Mouse (Mus musculus) hindbrain, postnatal 0 days (tissue): Measurements from ENCODE around the gene Caskin2. TPM values are rescaled to one million over a fixed set of nuclear protein-coding genes. Genes with fewer than 3 reads are reported as not detected.
A peak's percentile ranks its signal among the peaks of the same experiment; 100 is the strongest.

Experiments used
- ATAC-seq: fragments of 200-750 bp; cut with Nextera tagmentation; 2 replicates; pipeline ENCODE4 v1.8.0; 2017; ENCODE audit warnings: mild to moderate bottlenecking, moderate TSS enrichment, moderate library complexity
- DNase-seq: peaks from one replicate; pipeline ENCODE4 v3.0.0-alpha.2; 2015; ENCODE audit warnings: low spot score
- H3K27ac ChIP-seq: fragments of 300-500 bp; sonication (generic); 2 replicates; pipeline ENCODE4 v1.5.1; 2014; ENCODE audit warnings: mild to moderate bottlenecking
- H3K27me3 ChIP-seq: fragments of 300-500 bp; sonication (generic); 2 replicates; pipeline ENCODE4 v1.6.1; 2014; ENCODE audit warnings: low read length, mixed read lengths; ENCODE audit not compliant: insufficient read depth
- H3K36me3 ChIP-seq: fragments of 300-500 bp; sonication (generic); 2 replicates; pipeline ENCODE4 v1.6.1; 2014; ENCODE audit warnings: low read length, mixed read lengths; ENCODE audit not compliant: insufficient read depth
- H3K4me1 ChIP-seq: fragments of 300-500 bp; sonication (generic); 2 replicates; pipeline ENCODE4 v1.6.1; 2014; ENCODE audit warnings: antibody characterized with exemption, low read length, mixed read lengths; ENCODE audit not compliant: insufficient read depth
- H3K4me2 ChIP-seq: fragments of 300-500 bp; sonication (generic); 2 replicates; pipeline ENCODE4 v1.6.1; 2014; ENCODE audit warnings: low read depth, mild to moderate bottlenecking, low read length, moderate library complexity, mixed read lengths
- H3K4me3 ChIP-seq: fragments of 300-500 bp; sonication (generic); 2 replicates; pipeline ENCODE4 v1.5.1; 2014; ENCODE audit warnings: low read length
- H3K9ac ChIP-seq: fragments of 300-500 bp; sonication (generic); replicated peaks from 2 replicates; pipeline ENCODE4 v1.6.1; 2014; ENCODE audit warnings: mild to moderate bottlenecking, low read length, moderate library complexity, mixed read lengths
- H3K9me3 ChIP-seq: fragments of 300-500 bp; sonication (generic); 2 replicates; pipeline ENCODE4 v1.6.1; 2016; ENCODE audit warnings: low read length, mixed read lengths
- CTCF ChIP-seq: IDR thresholded peaks from 2 replicates; pipeline ENCODE4 v1.5.1; 2016; ENCODE audit warnings: antibody characterized with exemption, control low read depth, low read depth
- WGBS: fragments of 180-500 bp; shearing (Covaris S2); extraction: QIAGEN DNeasy Blood & Tissue Kit; methylation state at CpG from one replicate; pipeline ENCODE4 v1.1.7; 2014; 5-methylcytosine and 5-hydroxymethylcytosine counted together
- polyA plus RNA-seq: library from polyadenylated mRNA; unstranded; fragments of >200 nt; fragmentation: Nextera tagmentation; extraction: Ambion mirVana; gene quantifications from 2 replicates; pipeline ENCODE4 v1.2.1, GENCODE M21; 2015
- total RNA-seq: library from RNA; depleted of rRNA; stranded (reverse); fragments of >200 nt; gene quantifications from 2 replicates; pipeline ENCODE4 v1.2.3, GENCODE M21; 2014

Caskin2 gene
- total and polyA plus RNA-seq, 2 experiments from 2014 or later = 7.7 to 39.2 TPM

DNA sequence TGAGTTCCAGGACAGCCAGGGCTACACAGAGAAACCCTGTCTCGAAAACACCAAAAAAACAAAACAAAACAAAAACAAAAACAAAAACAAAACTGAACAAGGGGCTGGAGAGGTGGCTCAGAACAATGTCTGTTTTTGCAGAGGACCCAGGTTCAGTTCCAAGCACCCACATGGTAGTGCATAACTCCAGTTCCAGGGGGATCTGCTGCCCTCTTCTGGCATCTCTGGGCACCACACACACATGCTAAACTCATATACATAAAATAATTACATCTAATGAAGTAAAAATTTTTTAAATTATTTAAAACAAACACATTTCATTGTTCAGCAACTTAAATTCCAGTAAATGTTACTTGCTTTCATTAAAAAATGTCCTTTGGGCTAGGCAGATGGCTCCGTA, 32.4 kb upstream of the Caskin2 start:
- Histone ChIP-seq H3K4me2 (no peak overlapping the region), H3K27ac (no peak overlapping the region), H3K4me1 (no peaks in the 10 kb centered on the region), H3K9ac (no peak overlapping the region), H3K27me3 (no peaks in the 10 kb centered on the region), H3K9me3 (no peaks in the 10 kb centered on the region), H3K36me3 (no peaks in the 10 kb centered on the region), H3K4me3 (no peak overlapping the region)
- WGBS = 95% methylated on average over 2 of the region's 2 CpGs
- DNase-seq (no peak), ATAC-seq (no peak)
- TF ChIP-seq CTCF = no peak

DNA sequence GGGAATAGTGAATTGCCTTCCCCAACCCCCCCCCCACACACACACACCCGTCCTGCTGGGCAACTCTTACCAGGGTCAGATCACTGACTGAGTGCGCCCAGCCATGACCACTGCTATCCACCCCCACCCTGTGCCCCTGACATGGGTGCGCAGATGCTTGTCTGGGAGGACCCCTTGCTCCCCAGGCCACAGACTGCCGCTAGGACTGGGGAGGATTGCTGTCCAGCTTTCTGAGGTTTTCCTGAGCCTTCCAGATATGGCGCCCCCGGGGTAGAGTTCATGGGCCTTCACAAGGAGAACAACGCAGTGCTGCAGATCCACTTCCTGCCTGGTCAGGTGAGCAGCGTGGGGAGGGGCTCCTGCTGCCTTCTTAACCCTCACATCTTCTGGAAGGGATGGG, 30.8 kb upstream of the Caskin2 start:
- WGBS = 80% methylated on average over 8 of the region's 8 CpGs
- DNase-seq (no peak), ATAC-seq (no peak)
- H3K4me2 ChIP-seq = no peak overlapping the region
- no peak overlapping the region for H3K4me3 ChIP-seq
- H3K27me3 ChIP-seq = no peaks in the 10 kb centered on the region
- no peak overlapping the region for H3K27ac ChIP-seq
- H3K9me3 ChIP-seq = no peaks in the 10 kb centered on the region
- H3K9ac ChIP-seq = no peak overlapping the region
- no peaks in the 10 kb centered on the region for H3K4me1 ChIP-seq
- TF ChIP-seq CTCF = no peak
- H3K36me3 ChIP-seq = no peaks in the 10 kb centered on the region

DNA sequence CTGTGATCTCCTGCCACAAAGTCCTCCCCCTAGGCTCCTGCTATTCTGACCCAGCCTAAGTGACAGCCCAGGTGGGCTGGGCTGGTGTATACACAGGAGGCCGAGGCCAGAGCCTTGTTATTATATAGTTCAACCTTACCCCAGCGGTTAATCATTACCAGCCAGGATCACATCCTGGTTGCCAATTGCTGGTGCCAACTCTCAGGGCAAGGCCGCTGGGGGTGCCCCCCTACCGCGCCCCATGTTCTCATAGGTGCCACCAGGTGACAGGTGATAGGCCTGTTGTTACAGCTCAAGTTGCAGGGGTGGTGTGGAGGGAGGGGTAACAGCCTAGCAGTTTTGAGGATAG, 30.4 kb upstream of the Caskin2 start:
- Histone ChIP-seq H3K27me3 (no peaks in the 10 kb centered on the region), H3K4me3 (no peak overlapping the region), H3K27ac (no peak overlapping the region), H3K9me3 (no peaks in the 10 kb centered on the region), H3K4me2 (no peak overlapping the region), H3K9ac (no peak overlapping the region), H3K4me1 (no peaks in the 10 kb centered on the region), H3K36me3 (no peaks in the 10 kb centered on the region)
- 80% methylated on average over 5 of the region's 5 CpGs for WGBS
- ATAC-seq = no peak
- TF ChIP-seq CTCF = no peak
- DNase-seq = no peak

DNA sequence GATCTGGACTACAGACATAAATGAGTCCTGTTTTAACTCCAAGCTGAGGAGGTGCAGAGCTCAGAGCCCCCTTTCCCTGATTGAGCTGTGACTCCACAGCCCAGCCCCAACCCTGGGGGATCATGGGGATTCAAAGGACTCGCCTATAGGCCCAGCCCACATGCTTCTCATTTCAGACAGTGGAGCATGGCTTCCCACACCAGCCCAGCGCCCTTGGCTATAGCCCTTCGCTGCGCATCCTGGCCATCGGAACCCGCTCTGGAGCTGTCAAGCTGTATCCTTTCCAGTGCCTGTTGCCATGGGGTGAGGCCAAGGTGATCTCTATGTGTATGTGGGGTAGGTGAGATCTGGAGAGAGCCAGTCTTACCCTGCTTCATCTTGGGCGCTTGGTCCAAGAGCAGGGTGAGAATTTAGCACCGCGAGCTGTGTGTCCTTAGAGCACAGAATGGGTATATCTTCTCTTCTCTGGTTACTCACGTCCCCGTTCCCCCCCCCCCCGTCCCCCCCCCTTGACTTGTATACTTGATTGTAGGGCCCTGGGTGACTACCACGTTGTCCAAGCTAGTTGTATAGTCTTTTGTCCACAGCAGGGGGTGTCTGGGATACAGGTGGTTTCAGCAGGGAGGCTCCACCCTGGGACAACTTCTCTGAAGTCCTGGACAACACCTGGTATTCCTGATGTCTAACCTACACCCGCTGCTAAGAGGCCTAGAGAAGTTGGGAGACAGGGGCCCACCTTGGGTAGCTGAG, 29.9 kb upstream of the Caskin2 start:
- 81% methylated on average over 14 of the region's 14 CpGs for WGBS
- no peaks in the 10 kb centered on the region for H3K27me3 ChIP-seq
- ATAC-seq (no peak), DNase-seq (no peak)
- no peak overlapping the region for H3K4me3 ChIP-seq
- no peak overlapping the region for H3K27ac ChIP-seq
- H3K9ac ChIP-seq = no peak overlapping the region
- H3K4me2 ChIP-seq = no peak overlapping the region
- no peaks in the 10 kb centered on the region for H3K36me3 ChIP-seq
- H3K4me1 ChIP-seq = no peaks in the 10 kb centered on the region
- TF ChIP-seq CTCF = no peak
- no peaks in the 10 kb centered on the region for H3K9me3 ChIP-seq

DNA sequence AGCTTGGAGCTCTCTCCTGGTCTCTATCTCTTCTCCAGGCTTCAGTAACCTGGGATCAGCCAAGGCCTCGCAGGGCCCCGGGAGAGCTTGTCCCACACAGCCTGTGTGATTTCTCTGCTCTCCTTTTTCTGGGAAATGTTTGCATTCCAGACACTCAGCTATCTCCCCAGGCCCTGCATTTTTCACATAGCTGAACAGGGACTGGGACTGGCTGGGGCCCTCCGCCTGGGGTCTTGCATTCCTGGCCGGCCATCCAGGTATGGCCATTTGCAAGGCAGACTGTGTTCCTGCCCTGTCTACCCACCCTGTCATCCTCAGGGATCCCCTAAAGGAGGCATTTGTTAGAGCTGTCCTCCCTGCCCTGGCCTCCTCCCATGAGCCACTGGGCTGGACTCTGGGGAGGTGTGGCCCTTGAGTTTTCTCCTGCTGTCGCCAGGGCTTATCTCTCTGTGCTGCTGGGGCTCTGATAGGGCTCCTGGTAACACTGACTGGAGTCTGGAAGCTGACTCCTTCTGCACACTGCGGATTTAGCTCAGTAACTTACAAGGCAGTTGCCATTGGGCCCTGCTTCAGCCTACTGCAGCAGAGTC, 28.6 kb upstream of the Caskin2 start:
- no peaks in the 10 kb centered on the region for H3K36me3 ChIP-seq
- TF ChIP-seq CTCF = no peak
- no peaks in the 10 kb centered on the region for H3K27me3 ChIP-seq

DNA sequence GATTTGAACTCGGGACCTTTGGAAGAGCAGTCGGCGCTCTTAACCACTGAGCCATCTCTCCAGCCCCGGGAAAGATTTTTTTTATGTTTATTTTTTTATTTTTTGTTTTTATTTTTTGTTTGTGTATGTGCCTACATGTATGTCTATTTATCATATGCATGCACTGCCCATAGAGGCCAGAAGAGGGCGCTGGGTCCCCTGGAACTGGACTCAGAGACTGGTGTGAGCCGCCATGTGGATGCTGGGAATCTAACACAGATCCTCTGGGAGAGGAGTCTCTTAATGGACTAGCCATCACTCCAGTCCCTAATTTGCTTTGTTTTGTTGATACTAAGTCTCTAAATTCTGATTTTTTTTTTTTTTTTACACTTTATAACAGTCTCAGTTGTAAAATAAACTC, 27.6 kb upstream of the Caskin2 start:
- no peak overlapping the region for H3K4me2 ChIP-seq
- 80% methylated on average over 6 of the region's 6 CpGs for WGBS
- no peaks in the 10 kb centered on the region for H3K4me1 ChIP-seq
- H3K36me3 ChIP-seq = no peaks in the 10 kb centered on the region
- TF ChIP-seq CTCF = no peak; the same call in 1 of the 2 replicates
- no peak overlapping the region for H3K27ac ChIP-seq
- no peak overlapping the region for H3K9ac ChIP-seq
- no peak overlapping the region for H3K4me3 ChIP-seq
- H3K27me3 ChIP-seq = no peaks in the 10 kb centered on the region
- H3K9me3 ChIP-seq = no peaks in the 10 kb centered on the region
- ATAC-seq (no peak), DNase-seq (no peak)

More for the DNA sequence above, 28.6 kb upstream of the Caskin2 start:
- no peak overlapping the region for H3K9ac ChIP-seq
- no peak overlapping the region for H3K4me3 ChIP-seq
- no peaks in the 10 kb centered on the region for H3K4me1 ChIP-seq
- H3K4me2 ChIP-seq = no peak overlapping the region
- H3K27ac ChIP-seq = no peak overlapping the region
- ATAC-seq (no peak), DNase-seq (no peak)
- H3K9me3 ChIP-seq = no peaks in the 10 kb centered on the region
- 34% methylated on average over 6 of the region's 6 CpGs for WGBS

DNA sequence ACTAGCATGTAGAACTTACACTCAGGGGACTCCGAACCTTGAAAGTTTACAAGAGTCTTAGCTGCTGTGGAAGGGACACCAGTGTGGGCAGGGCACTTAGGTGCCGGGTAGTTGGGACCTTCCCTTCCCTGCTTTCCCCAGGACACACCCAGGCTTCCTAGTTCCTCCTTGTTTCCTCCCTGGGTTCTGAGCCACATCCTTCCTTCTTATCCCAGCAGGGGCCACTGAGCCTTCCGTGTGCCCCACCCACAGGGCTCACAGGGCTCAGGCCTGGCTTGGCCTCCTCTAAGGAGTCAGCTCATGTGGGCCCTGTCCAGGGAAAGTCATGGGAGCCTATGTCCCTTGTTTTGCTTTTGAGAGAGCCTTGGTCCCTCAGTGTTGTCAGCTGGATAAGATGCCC, 26.3 kb upstream of the Caskin2 start:
- no peak overlapping the region for H3K4me3 ChIP-seq
- H3K9me3 ChIP-seq = no peaks in the 10 kb centered on the region
- H3K4me2 ChIP-seq = no peak overlapping the region
- H3K27me3 ChIP-seq = no peaks in the 10 kb centered on the region
- TF ChIP-seq CTCF = no peak
- H3K9ac ChIP-seq = 0 out of 2 replicates have a peak overlapping the region, but pooled peaks have one; percentile 17
- no peaks in the 10 kb centered on the region for H3K4me1 ChIP-seq
- no peaks in the 10 kb centered on the region for H3K36me3 ChIP-seq
- DNase-seq = no peak
- WGBS = 62% methylated on average over 3 of the region's 3 CpGs
- ATAC-seq = no peak
- no peak overlapping the region for H3K27ac ChIP-seq
